Mouse (Mus musculus) Patski (cell line): ENCODE data around the gene Zpld1. TPM values are rescaled to one million over a fixed set of nuclear protein-coding genes. Genes with fewer than 3 reads are reported as not detected.

Experiments
- ATAC-seq: fragments of 100-300 bp; one replicate; pipeline ENCODE4 v1.8.0; 2021
- CTCF ChIA-PET: fragments of 350-600 bp; sonication (Branson Sonifier 250); formaldehyde crosslinking; loops from one replicate; lab custom pipeline; 2022; ENCODE audit warnings: inconsistent platforms; lab: Charles Lee
- POLR2A ChIA-PET: fragments of 350-600 bp; sonication (Branson Sonifier 250); formaldehyde crosslinking; loops from one replicate; lab custom pipeline; 2022; ENCODE audit warnings: antibody characterized with exemption, inconsistent platforms; lab: Charles Lee
- DNase-seq: peaks from one replicate; pipeline ENCODE4 v3.0.0-alpha.2; 2011; ENCODE audit warnings: low read depth, low spot score
- H3K27me3 ChIP-seq: fragments of 371-371 bp; one replicate; pipeline ENCODE4 v1.5.1; 2021
- CTCF ChIP-seq: fragments of 100-300 bp; IDR thresholded peaks from one replicate; pipeline ENCODE4 v1.5.1; 2021
- in situ Hi-C: fragments of 300-500 bp; cut with MboI; formaldehyde crosslinking; loops from 3 replicates; pipeline ENCODE4 v1.11.1; 2018; ENCODE audit warnings: low pct_unique_long_range_greater_than_20kb, mixed read lengths
- polyA plus RNA-seq: library from polyadenylated mRNA; unstranded; gene quantifications from one replicate; pipeline ENCODE4 v1.2.3, GENCODE M21; 2021

Gene Zpld1
- polyA plus RNA-seq, 1 experiment from 2014 or later = 0.06 TPM

DNA sequence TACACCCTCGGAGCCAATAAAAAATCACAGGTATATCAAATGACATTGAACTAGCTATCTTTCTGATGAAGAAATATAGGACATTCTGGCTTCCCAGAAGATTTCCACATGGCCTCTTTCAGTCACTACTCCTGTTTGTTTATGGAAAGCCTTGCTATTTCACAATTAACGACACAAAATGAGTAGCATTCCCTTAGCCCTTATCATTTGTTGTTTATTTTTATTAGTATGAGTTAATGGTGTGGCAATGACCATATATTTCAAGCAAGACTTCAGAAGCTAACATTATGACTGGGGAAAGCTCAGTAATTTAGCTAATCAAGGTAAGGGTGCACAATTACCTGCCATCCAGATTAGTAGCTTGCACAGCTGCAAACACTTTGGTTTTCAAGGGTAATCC is 56.8 kb downstream of the Zpld1 start:
- TF ChIP-seq CTCF = no peak
- ATAC-seq (no peak), DNase-seq (no peak)
- CTCF ChIA-PET = no interaction called here
- peaks cover 8% of the 10 kb centered on the region for H3K27me3 ChIP-seq
- POLR2A ChIA-PET = no interaction called here
- in situ Hi-C loops = no loop called here

- no peak for DNase-seq
- no peak for ATAC-seq
Measured at GRCm38 (mm10) chr16:55228995-55229622, 68.7 kb downstream of the Zpld1 start.

GRCm38 (mm10) chr16:55203945-55204344 is 93.8 kb downstream of the Zpld1 start:
- TF ChIP-seq CTCF = no peak
- CTCF ChIA-PET = no interaction called here
- in situ Hi-C loops = no loop called here
- POLR2A ChIA-PET = no interaction called here
- ATAC-seq (no peak), DNase-seq (no peak)
- peaks cover 19% of the 10 kb centered on the region for H3K27me3 ChIP-seq

More at GRCm38 (mm10) chr16:55228995-55229622, 68.7 kb downstream of the Zpld1 start:
- peaks cover 7% of the 10 kb centered on the region for H3K27me3 ChIP-seq
- ChIA-PET CTCF (interaction anchor here (1.3 kb wide), 1 partner anchor 48 kb away, joined by 3 read pairs; no protein-coding TSS in a partner anchor), POLR2A (interaction anchor here (0.7 kb wide), 1 partner anchor 18 kb away, joined by 5 read pairs; no protein-coding TSS in a partner anchor)
- in situ Hi-C loops = no loop called here
- no peak for TF ChIP-seq CTCF

- ChIA-PET CTCF (interaction anchor here (0.6 kb wide), 1 partner anchor 1958 kb away, joined by 3 read pairs; no protein-coding TSS in a partner anchor), POLR2A (no interaction called here)
- H3K27me3 ChIP-seq = peaks cover 6% of the 10 kb centered on the region
- ATAC-seq = no peak
- TF ChIP-seq CTCF = no peak
- no peak for DNase-seq
- in situ Hi-C loops = no loop called here
Measured at GRCm38 (mm10) chr16:55190397-55190796, 107.4 kb downstream of the Zpld1 start.

DNA sequence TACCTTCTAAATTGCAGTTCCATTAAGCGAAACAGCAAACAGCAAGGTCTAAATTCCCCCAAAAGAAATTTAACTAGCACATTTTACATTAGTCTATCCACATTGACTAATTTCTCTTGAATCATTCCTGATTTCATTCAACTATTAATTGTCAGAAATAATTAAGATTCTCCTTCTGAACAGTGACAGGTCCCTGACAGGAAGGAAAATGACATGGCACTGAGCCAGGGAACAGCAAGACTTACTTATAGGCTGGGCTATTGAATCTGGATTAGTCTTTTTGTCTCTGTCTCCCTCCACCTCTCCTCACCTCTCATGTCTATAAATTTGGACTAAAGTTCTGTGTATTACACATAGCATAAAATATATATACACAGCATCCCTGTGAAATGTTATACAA is 112.4 kb downstream of the Zpld1 start:
- H3K27me3 ChIP-seq = peaks cover 6% of the 10 kb centered on the region
- DNase-seq (no peak), ATAC-seq (no peak)
- ChIA-PET POLR2A (no interaction called here), CTCF (no interaction called here)
- in situ Hi-C loops = no loop called here
- no peak for TF ChIP-seq CTCF
